Mouse (Mus musculus): ENCODE results near the gene AI837181. TPM values are rescaled to one million over a fixed set of nuclear protein-coding genes. Genes with fewer than 3 reads are reported as not detected.

The AI837181 gene
- polyA plus RNA-seq, 2 experiments, result 57.1 to 97.5 TPM

DNA sequence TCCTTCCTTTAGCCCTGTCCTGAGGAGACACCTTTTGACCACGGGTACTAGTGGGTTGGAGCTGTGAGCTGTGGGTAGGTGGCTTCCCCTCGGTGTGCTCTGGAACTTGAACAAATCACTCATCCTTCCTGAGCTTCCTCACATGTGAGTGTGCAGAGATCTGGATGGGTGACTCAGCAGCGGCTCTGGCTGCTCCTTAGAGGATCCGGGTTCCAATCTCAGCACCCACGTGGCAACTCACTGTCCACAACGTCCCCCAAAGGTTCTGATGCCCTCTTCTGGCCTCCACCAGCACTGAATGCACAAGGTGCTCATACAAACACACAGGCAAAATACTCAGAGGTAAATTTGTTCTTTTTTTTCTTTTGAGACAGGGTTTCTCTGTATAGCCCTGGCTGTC, 26.8 kb downstream of the AI837181 start:
- peaks cover 30% of the 10 kb centered on the region for H3K27me3 ChIP-seq (ENCODE audit: control insufficient read depth, insufficient read depth, low read length)
- no peaks in the 10 kb centered on the region for H3K9me3 ChIP-seq (ENCODE audit: control insufficient read depth, low read length)
- no peak overlapping the region for H3K4me3 ChIP-seq (replicated peaks; ENCODE audit: low read length)
- no peak for TF ChIP-seq POLR2A (IDR thresholded peaks at IDR 0.05; ENCODE audit: borderline replicate concordance, extremely low read depth, insufficient read depth, insufficient read length)
- H3K4me2 ChIP-seq (replicated peaks; ENCODE audit: low read depth, low read length, severe bottlenecking), result no peak overlapping the region
- 84% methylated on average over 6 of the region's 6 CpGs for WGBS
- H3K9ac ChIP-seq (ENCODE audit: low read depth, low read length, severe bottlenecking), result no peak overlapping the region
- peaks cover 10% of the 10 kb centered on the region for H3K36me3 ChIP-seq (ENCODE audit: control insufficient read depth, insufficient read depth, low read length)
- peaks cover 18% of the 10 kb centered on the region for H3K4me1 ChIP-seq (ENCODE audit: control insufficient read depth, insufficient read depth, low read length)
- DNase-seq (ENCODE audit: low spot score), result no peak
- ATAC-seq (ENCODE audit: low FRiP score, low read depth), result no peak
- H3K27ac ChIP-seq (replicated peaks; ENCODE audit: low read depth, low read length), result no peak overlapping the region

DNA sequence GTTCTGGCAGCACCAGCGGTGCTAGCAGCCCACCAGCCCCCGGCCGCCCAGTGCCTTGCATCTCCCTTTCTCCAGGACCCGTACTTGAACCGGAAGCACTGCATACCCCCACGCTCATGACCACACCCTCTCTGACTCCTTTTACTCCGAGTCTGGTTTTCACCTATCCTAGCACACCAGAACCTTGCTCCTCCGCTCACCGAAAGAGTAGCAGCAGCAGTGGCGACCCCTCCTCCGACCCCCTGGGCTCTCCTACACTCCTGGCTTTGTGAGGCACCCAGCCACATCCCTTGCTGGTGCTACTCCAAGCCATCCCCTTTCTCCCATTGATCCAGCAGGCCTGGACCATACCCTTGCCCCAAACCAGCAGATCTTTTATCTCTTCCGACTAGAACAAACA, 30.1 kb downstream of the AI837181 start:
- no peak for ATAC-seq (ENCODE audit: low FRiP score, low read depth)
- Histone ChIP-seq H3K36me3 (ENCODE audit: control insufficient read depth, insufficient read depth, low read length) (peaks cover 10% of the 10 kb centered on the region), H3K27me3 (ENCODE audit: control insufficient read depth, insufficient read depth, low read length) (no peaks in the 10 kb centered on the region), H3K4me1 (ENCODE audit: control insufficient read depth, insufficient read depth, low read length) (peaks cover 17% of the 10 kb centered on the region), H3K4me3 (replicated peaks; ENCODE audit: low read length) (0 out of 2 replicates have a peak overlapping the region, but pooled peaks have one; percentile 62), H3K4me2 (replicated peaks; ENCODE audit: low read depth, low read length, severe bottlenecking) (peak overlapping the region; percentile 98; the same call in 1 of the 2 replicates), H3K27ac (replicated peaks; ENCODE audit: low read depth, low read length) (no peak overlapping the region), H3K9me3 (ENCODE audit: control insufficient read depth, low read length) (no peaks in the 10 kb centered on the region), H3K9ac (ENCODE audit: low read depth, low read length, severe bottlenecking) (0 out of 2 replicates have a peak overlapping the region, but pooled peaks have one; percentile 12)
- no peak for TF ChIP-seq POLR2A (IDR thresholded peaks at IDR 0.05; ENCODE audit: borderline replicate concordance, extremely low read depth, insufficient read depth, insufficient read length)
- WGBS, result 83% methylated on average over 12 of the region's 12 CpGs
- no peak for DNase-seq (ENCODE audit: low spot score)

GRCm38 (mm10) chr19:5455568-5455967, 30.6 kb downstream of the AI837181 start:
- Histone ChIP-seq H3K4me1 (ENCODE audit: control insufficient read depth, insufficient read depth, low read length) (peaks cover 19% of the 10 kb centered on the region), H3K36me3 (ENCODE audit: control insufficient read depth, insufficient read depth, low read length) (peaks cover 10% of the 10 kb centered on the region), H3K4me2 (replicated peaks; ENCODE audit: low read depth, low read length, severe bottlenecking) (peak overlapping the region; percentile 98), H3K27me3 (ENCODE audit: control insufficient read depth, insufficient read depth, low read length) (no peaks in the 10 kb centered on the region), H3K9me3 (ENCODE audit: control insufficient read depth, low read length) (no peaks in the 10 kb centered on the region), H3K4me3 (replicated peaks; ENCODE audit: low read length) (peak overlapping the region; percentile 62), H3K27ac (replicated peaks; ENCODE audit: low read depth, low read length) (no peak overlapping the region), H3K9ac (ENCODE audit: low read depth, low read length, severe bottlenecking) (no peak overlapping the region)
- DNase-seq (ENCODE audit: low spot score) (no peak), ATAC-seq (ENCODE audit: low FRiP score, low read depth) (no peak)
- 72% methylated on average over 8 of the region's 8 CpGs for whole genome bisulfite sequencing
- TF ChIP-seq POLR2A (IDR thresholded peaks at IDR 0.05; ENCODE audit: borderline replicate concordance, extremely low read depth, insufficient read depth, insufficient read length), result no peak

DNA sequence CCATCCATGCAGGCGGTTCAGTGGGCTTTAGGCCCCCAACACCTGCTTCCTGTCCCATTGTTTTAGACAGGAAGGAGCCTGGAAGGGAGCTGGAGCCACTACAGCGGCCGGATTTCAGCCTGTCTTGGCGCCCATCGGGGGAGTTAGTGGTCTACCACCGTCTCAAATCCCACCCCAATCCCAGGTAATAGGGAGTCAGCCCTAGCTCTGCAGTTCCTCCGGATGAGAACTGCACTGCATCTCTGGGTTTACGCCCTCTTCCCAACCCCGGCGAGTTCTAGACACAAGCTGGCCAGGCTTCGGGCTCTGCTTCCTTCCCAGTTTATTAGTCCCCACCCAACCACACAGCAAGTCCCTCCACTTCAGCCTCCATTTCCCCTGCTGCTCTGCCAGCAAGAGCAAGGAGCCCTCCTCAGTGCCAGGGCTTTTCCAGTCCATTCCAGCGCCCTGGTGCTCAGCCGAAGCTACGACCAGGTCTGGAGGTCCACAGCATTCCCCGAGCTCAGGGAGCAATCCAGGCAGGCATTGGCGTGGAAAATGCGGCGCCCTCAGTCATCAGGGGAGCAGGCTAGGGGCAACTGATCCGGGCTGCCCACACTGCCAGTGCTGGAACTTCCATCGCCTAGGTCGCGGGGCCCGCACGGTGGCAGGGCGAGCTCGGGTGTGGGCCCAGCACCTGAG, 31.4 kb downstream of the AI837181 start:
- ATAC-seq (ENCODE audit: low FRiP score, low read depth) (no peak), DNase-seq (ENCODE audit: low spot score) (no peak)
- peaks cover 10% of the 10 kb centered on the region for H3K36me3 ChIP-seq (ENCODE audit: control insufficient read depth, insufficient read depth, low read length)
- WGBS, result 1% methylated on average over 26 of the region's 26 CpGs
- no peaks in the 10 kb centered on the region for H3K27me3 ChIP-seq (ENCODE audit: control insufficient read depth, insufficient read depth, low read length)
- H3K27ac ChIP-seq (replicated peaks; ENCODE audit: low read depth, low read length), result peak overlapping the region; percentile 70
- TF ChIP-seq POLR2A (IDR thresholded peaks at IDR 0.05; ENCODE audit: borderline replicate concordance, extremely low read depth, insufficient read depth, insufficient read length), result no peak
- no peaks in the 10 kb centered on the region for H3K9me3 ChIP-seq (ENCODE audit: control insufficient read depth, low read length)
- H3K4me3 ChIP-seq (replicated peaks; ENCODE audit: low read length), result peak overlapping the region; percentile 62
- H3K4me1 ChIP-seq (ENCODE audit: control insufficient read depth, insufficient read depth, low read length), result peaks cover 23% of the 10 kb centered on the region
- H3K9ac ChIP-seq (ENCODE audit: low read depth, low read length, severe bottlenecking), result peak overlapping the region; percentile 60
- peak overlapping the region; percentile 98 for H3K4me2 ChIP-seq (replicated peaks; ENCODE audit: low read depth, low read length, severe bottlenecking)

DNA sequence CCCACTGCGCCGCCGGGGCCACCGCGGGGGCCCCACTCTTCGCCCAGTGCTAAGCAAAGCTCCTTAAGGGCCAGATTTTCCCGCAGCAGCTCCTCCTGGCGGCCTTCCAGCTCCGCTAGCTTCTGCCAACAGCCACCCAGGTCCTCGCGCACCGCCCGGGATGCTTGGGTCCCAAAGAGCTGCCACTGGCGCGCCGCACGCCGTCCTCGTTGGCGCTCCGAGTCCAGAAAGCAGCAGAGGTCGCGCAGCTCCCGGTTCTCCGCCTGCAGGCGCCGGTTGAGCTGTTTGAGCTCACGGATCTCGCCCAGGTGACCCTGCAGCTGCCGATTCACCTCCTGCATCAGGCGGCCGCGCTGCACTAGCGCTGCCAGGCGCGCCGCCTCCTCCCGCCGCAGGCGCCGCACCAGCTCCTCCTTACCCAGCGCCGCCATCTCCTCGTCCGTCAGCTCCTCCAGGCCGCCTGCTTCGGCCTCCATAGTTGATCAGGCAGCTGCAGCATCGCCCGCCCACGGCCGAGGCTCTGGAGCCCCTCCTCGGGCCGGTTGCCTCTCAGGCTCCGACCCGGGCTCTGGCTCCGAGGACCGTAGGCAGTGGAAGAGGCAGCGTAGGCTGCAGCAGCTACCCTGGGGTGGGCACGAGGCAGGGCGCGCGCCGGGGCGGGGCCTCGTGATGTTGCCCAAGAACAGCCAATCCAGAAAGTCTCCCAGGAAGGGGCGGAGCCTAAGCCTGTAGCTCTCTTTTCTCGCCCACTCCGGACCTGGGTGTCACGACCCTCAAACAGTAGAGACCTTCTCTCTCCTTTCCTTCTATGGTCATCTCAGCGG, 32.2 kb downstream of the AI837181 start:
- H3K4me3 ChIP-seq (replicated peaks; ENCODE audit: low read length), result peak overlapping the region; percentile 62
- ATAC-seq (ENCODE audit: low FRiP score, low read depth) (peak; percentile 90), DNase-seq (ENCODE audit: low spot score) (peak; percentile 93)
- WGBS, result under 1% methylated on average over 68 of the region's 70 CpGs
- no peaks in the 10 kb centered on the region for H3K9me3 ChIP-seq (ENCODE audit: control insufficient read depth, low read length)
- peaks cover 16% of the 10 kb centered on the region for H3K36me3 ChIP-seq (ENCODE audit: control insufficient read depth, insufficient read depth, low read length)
- TF ChIP-seq POLR2A (IDR thresholded peaks at IDR 0.05; ENCODE audit: borderline replicate concordance, extremely low read depth, insufficient read depth, insufficient read length), result peak; percentile 85
- H3K27me3 ChIP-seq (ENCODE audit: control insufficient read depth, insufficient read depth, low read length), result no peaks in the 10 kb centered on the region
- peak overlapping the region; percentile 60 for H3K9ac ChIP-seq (ENCODE audit: low read depth, low read length, severe bottlenecking)
- peak overlapping the region; percentile 98 for H3K4me2 ChIP-seq (replicated peaks; ENCODE audit: low read depth, low read length, severe bottlenecking)
- H3K27ac ChIP-seq (replicated peaks; ENCODE audit: low read depth, low read length), result peak overlapping the region; percentile 70
- H3K4me1 ChIP-seq (ENCODE audit: control insufficient read depth, insufficient read depth, low read length), result peaks cover 26% of the 10 kb centered on the region
